Comparison of ENCODE assay signal across 8 mouse cellular contexts in the genomic region with DNA sequence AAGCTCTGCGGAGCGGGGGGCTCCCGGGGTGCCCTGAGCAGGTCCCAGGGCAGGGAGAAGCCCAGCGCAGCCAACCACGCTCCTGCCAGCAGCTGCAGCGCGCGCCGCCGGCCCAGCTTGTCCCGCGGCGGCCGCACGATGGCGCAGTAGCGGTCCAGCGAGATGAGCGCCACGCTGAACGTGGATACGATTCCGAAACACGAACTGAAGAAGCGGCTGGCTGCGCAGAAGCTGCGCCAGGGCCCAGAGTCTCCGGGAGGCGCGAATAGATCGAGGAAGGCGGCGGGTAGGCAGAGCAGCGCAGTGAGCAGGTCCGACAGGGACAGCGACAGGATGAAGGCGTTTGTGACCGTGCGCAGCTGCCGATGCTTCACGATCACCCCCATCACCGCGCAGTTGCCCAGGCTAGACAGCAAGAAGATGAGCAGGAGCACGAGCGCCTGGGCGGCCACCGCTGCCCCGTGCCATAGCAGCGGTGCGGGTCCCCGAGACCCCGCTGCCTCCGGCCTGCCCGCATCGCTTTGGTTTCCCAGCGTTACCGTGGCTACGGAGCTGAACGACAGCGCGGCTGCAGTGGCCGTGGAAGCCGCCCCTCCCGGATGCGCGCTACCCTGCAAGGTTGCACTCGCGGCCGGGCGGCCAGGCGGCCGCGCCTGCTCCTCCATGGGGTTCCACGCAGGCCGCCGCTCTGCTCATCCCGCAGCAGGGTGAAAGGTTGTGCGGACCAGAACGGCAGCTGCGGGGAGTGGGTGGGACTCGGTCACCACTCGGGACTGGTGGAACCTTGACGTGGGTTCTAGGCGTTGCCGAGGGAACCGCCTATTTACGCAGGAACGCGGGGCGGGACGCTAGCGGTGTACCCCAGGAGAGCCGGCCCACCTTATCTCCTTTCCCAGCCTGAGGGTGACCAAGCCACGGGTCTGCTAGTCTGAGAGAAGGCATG. TPM values are rescaled to one million over a fixed set of nuclear protein-coding genes. Genes with fewer than 3 reads are reported as not detected.
A peak's percentile ranks its signal among the peaks of the same experiment; 100 is the strongest.
DNase-seq lines count a peak whose midpoint lies in the region.

A gene (minus strand): TSS at position 799 of the 943 bp plus-strand sequence.

- WGBS in midbrain, embryonic 10.5 days, result under 1% methylated on average over 94 of the region's 94 CpGs

- peaks cover 58% of the 10 kb centered on the region for H3K27me3 ChIP-seq in midbrain, embryonic 10.5 days (ENCODE audit: low read depth, poor library complexity, severe bottlenecking)

- H3K4me1 ChIP-seq in midbrain, embryonic 10.5 days, result peaks cover 21% of the 10 kb centered on the region

- peaks cover 3% of the 10 kb centered on the region; the same call in 1 of the 2 replicates for H3K9me3 ChIP-seq in midbrain, embryonic 10.5 days (replicated peaks)

- peak within 1 kb of the TSS; percentile 82 for H3K27ac ChIP-seq in midbrain, embryonic 10.5 days (replicated peaks)

- peak; percentile 90 for DNase-seq in adrenal gland, postnatal 14 days
- DNase-seq in embryo, embryonic 9.5 days (ENCODE audit: extremely low spot score), result peak; percentile 90
- peak; percentile 98 for DNase-seq in heart, adult 11 months
- DNase-seq in kidney, adult 11 months, result peak; percentile 64
- DNase-seq in left cerebral cortex, postnatal 4 days, result peak; percentile 86
- DNase-seq in midbrain, embryonic 10.5 days (ENCODE audit: low spot score), result peak; percentile 91
- peak; percentile 90 for DNase-seq in right cerebral cortex, postnatal 25 days
- peak; percentile 81 for DNase-seq in urinary bladder, postnatal 25 days (ENCODE audit: low spot score)

- intact Hi-C loops in left cerebral cortex, postnatal 4 days (cut with DNase I), result no loop called here

- H3K4me3 ChIP-seq in midbrain, embryonic 10.5 days, result peak within 1 kb of the TSS; percentile 71

- H3K36me3 ChIP-seq in midbrain, embryonic 10.5 days, result peaks cover 9% of the 10 kb centered on the region

RNA-seq across cellular contexts. Expression of the gene that starts here (rescaled TPM):
- 3.9 and 5.0 TPM in 2 replicates for total RNA-seq in adrenal gland, postnatal 14 days (2021)
- total RNA-seq in left cerebral cortex, postnatal 4 days (2021), result 10 to 100 TPM; 12.9 to 14.3 TPM
- 0.46 and 0.82 TPM in 2 replicates for polyA plus RNA-seq in midbrain, embryonic 10.5 days (2016; fragmentation: Nextera tagmentation; extraction: Ambion mirVana)

Comparison
In these comparisons a context has a peak if more than half of its experiments do, and no peak if none do; other contexts are left out.
1. Peak in every context shown above with its lines: DNase-seq, H3K4me3 ChIP-seq and H3K27ac ChIP-seq.
2. Peak in DNase-seq, H3K4me3 ChIP-seq and H3K27ac ChIP-seq in midbrain, embryonic 10.5 days; RNA of the gene not detected or under 1 TPM.